Mouse (Mus musculus) ES-Bruce4 (cell line): Measurements from ENCODE around the gene Dhh.

Experiments used
- CTCF ChIP-seq: IDR thresholded peaks from one replicate; pipeline ENCODE4 v1.8.1; 2011; ENCODE audit warnings: low read depth, low read length
- EP300 ChIP-seq: IDR thresholded peaks from 2 replicates; pipeline ENCODE4 v1.6.1; 2011; ENCODE audit warnings: low read depth, low read length; ENCODE audit not compliant: insufficient read depth
- POLR2A ChIP-seq: IDR thresholded peaks from one replicate; pipeline ENCODE4 v1.8.1; 2011; ENCODE audit warnings: low read length; ENCODE audit not compliant: insufficient read depth

GRCm38 (mm10) chr15:98943133-98943532, 44.8 kb upstream of the Dhh start:
- no peak for TF ChIP-seq CTCF
- no peak for TF ChIP-seq POLR2A
- no peak for TF ChIP-seq EP300
